Mouse (Mus musculus): ENCODE results near the gene Mrpl4.
"Not testable (repeated sequence)": the region's sequence is repeated elsewhere in the genome, so short reads cannot be mapped to it uniquely, and the experiment has no call there.

Mrpl4 gene

DNA sequence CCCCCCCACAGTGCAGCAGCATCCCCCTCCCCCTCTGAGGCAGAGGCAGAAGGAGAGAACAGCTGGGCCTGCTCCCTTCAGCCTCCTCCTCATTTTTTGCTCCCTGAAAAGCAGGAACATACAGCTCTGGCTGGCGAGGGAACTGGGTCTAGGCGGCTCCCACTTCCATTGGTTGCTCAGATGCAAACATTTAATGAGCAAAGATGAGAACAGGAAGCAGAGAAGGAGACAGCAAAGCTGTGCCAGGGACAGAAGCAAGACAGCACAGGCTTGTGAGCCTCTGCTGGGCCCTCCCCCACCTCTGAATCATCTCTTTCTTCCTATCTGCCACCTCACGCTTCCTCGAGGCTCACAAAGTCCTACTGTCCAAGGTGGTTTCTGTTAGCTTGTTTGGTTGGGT, 38.8 kb downstream of the Mrpl4 start:
- DNase-seq (ENCODE audit: low spot score), result no peak

DNA sequence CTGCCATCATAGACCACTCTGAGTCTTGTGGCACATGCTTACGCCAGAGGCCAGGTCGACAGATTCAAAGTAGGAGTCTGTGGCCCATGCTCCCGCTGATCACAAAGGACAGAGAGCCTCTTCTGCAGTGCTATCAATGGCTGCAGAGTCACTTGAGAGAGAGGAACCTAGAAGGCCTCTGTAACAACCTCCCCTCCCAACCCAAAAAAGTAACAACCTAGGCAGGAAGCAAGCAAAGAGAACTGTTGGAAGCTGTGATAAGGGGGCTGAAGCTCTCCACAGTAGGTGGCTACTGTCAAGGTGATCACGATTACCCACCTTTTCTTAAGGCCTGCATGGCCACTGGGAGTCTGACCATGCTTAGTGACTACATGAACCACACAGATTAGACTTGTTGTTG, 41.0 kb downstream of the Mrpl4 start:
- DNase-seq (ENCODE audit: low spot score), result no peak

DNA sequence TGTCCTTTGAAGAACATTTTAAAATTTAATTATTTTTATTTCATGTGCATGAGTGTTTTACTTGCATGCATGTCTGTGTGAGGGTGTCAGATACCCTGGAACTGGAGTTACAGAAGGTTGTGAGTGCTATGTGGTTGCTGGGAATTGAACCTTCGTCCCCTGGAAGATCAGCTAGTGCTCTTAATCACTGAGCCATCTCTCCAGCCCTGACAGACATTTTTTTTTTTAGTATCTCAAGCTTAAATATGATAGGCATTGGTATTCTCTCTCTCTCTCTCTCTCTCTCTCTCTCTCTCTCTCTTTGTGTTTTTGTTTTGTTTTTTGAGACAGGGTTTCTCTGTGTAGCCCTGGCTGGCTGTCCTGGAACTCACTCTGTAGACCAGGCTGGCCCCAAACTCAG, 42.2 kb downstream of the Mrpl4 start:
- DNase-seq (ENCODE audit: low spot score), result not testable (repeated sequence)

DNA sequence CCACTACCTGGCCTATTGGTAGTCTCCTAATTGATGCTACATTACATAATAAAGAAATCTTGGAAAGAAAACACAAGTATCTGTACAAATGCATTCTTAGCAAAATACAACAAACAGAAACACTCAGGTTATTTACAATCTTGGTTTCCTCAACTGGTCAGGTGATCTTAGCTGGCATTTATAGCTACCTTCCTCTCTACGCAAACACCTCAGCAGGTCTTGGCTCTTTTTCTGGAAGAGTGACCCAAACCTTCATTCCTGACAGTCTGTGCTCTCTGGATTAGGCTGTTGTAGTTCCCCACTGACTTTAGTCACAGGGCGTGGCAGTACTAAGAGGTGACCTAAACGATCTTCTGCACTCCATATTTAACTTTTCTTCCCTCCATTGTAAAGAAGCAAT, 42.7 kb downstream of the Mrpl4 start:
- no peak for DNase-seq (ENCODE audit: low spot score)

DNA sequence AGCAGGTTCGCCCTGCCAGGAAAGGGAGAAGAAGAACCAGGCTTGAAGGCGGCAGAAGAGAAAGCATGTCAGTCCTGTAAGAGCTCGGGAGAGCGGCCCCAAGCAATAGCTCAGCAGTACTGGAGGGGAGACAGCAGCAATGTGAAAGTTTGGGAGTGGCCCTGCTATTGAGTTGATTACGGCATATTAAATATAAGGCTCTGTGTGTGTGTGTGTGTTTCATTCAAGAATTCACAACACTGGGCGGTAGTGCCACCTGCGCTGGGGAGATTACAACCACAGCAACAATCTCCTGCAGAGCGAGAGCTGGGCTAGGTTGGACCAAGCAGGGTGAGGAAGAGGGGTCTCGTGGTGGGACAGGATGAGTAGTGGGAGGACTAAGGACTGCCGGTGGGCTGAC, 49.0 kb downstream of the Mrpl4 start:
- no peak for DNase-seq (ENCODE audit: low spot score)
